Mouse (Mus musculus): ENCODE data around the gene Gpr89.
A peak's percentile ranks its signal among the peaks of the same experiment; 100 is the strongest.

The Gpr89 gene

DNA sequence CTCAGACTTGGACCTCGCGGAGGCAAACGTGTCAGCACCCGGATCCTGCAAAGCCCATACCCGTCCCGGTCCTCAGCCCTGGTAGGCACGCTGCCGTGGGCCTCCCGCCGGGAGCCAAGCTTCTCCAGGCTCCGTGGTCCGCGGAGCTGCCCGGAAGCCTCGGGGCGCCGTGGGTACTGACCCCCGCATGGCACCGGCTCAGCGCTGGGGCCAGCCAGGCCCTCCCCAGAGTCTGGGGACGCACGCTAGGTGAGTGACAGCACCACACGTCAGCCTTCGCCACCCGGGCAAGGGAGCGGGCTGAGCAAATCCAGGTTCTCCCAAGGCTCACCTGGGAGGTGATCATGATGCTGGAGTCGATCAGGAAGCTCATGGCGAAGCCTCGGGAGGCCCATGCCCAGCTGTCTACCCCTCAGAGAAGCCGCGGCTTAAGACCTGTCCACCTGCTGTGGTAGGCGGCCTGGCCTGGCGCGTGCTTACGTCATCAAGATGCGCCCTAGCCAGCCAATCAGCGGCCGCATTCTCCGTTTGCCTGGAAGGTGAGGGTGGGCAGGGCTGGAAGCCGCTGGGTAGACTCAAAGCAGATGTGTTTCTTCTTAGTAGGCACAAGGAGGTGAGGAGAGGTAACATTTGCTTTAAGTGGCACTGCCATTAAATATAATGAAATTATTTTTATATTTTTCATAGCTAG lies at the start of gene Gpr89:
Gene Gpr89, minus strand, starts transcription at position 496 of the 691 bp plus-strand sequence.
- peak; percentile 89 to 93 for DNase-seq (ENCODE audit: low spot score in 2 of 2)

DNA sequence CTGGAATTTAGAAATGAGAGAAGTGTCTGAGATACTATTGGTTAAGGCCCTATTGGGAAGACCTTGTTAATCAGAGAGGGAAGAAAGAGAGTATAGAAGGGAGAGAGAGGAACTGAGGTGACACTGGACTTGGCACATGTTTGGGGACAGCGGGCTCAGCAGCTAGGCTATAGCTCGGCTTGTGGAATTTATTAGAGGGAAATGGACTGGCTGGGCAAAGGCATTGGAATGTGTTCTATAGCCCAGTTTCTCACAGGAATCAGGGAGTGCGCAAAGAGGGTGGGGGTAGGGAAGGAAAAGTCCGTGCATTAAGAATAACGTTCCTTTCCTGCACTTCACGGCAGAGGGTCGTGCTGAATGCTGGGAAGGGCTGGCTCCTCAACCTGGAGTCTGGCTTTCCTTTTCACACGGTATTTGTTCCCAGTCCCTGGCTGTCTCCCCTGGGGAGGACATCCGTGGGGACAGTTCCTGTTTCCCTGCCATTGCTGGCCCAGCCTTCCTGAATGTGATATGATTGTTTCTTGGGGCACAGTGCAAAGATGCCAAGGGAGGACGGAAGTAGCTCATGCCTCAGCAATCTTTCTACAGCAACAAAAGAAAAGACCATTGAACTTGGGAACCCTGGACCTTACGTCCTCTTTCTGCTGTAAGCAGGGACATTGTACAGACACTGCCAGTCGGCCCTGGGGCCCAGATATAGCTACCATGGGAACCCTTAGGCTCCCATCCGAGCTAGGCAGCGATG lies 48.5 kb upstream of the Gpr89 start:
- DNase-seq (ENCODE audit: low spot score in 2 of 2): no peak

- no peak for DNase-seq (ENCODE audit: low spot score in 2 of 2)
These were observed 37.6 kb upstream of the Gpr89 start for GRCm38 (mm10) chr3:96942706-96943105.

DNA sequence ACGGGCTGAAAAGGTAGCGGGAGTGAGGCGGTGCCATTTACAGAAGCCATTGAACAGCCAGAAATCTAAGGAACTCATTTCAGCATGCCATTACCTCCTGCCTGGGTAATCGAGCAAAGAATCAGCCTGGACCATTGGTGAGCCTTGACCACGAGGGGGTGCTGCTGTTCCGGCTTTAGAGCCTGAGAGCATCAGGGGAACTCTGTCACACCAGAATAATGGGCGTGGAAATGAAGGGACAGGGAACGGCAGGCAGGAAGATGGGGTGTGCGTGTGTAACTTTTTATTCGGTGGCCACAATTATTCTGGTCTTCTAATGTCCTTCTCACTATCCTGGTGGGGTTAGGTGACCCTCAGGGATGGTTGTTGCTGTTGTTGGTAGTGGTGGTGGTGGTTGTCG lies 33.6 kb upstream of the Gpr89 start:
- peak; percentile 77 to 82 for DNase-seq (ENCODE audit: low spot score in 2 of 2)

DNA sequence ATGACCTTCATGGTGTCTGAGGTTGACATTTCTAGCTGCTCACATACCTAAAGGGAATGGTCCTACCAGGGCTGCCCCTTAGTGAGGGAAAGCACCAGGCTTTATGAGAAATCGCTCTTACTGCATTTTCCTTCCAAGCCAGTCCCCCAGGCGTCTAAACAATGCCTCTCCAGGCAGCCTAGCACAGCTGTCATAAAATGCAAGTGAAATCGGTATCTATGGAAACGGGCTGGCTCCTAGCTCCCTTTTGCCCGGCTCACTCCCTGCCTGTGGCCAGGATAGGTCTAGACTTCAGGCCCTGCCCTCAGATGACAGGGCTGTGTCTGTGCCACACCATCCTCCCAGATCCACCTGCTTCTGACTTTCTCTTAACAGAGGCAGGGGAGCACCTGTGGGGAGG lies 32.5 kb upstream of the Gpr89 start:
- no peak for DNase-seq (ENCODE audit: low spot score in 2 of 2)

GRCm38 (mm10) chr3:96936241-96936640 lies 31.1 kb upstream of the Gpr89 start:
- no peak for DNase-seq (ENCODE audit: low spot score in 2 of 2)

GRCm38 (mm10) chr3:96931261-96931681 lies 26.1 kb upstream of the Gpr89 start:
- no peak for DNase-seq (ENCODE audit: low spot score in 2 of 2)

- no peak for DNase-seq (ENCODE audit: low spot score in 2 of 2)
These were observed 20.8 kb upstream of the Gpr89 start, which contains the start of gene Gja8 for GRCm38 (mm10) chr3:96925920-96926319. Gene Gja8 (minus strand): TSS chr3:96926020.

GRCm38 (mm10) chr3:96924631-96925030 lies 19.5 kb upstream of the Gpr89 start:
- DNase-seq (ENCODE audit: low spot score in 2 of 2): no peak

- no peak for DNase-seq (ENCODE audit: low spot score in 2 of 2)
These were observed 15.8 kb upstream of the Gpr89 start for GRCm38 (mm10) chr3:96920991-96921390.

DNA sequence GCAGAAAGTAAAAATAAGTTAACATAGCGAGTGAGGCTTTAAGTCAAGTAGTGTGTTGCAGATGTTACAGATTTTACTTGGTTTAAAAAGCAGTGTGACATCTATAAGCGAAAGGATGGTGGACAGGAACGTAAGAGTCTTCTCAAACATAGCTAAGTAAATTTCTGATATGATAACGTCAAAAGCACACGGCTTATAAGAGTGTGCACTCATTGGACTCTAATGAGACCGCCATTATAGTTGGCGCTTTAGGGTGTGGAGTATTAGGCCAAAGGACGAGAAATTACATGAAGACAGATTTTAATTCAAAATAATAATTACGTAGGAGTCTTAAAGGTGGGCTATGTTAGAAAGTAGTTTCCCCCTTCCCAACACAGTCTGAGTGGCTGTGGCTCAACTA lies 446 bp upstream of the Gpr89 start:
- no peak for DNase-seq (ENCODE audit: low spot score in 2 of 2)

- DNase-seq (ENCODE audit: low spot score in 2 of 2): no peak
These were observed 753 bp downstream of the Gpr89 start, which contains the start of gene Gja5 for GRCm38 (mm10) chr3:96904393-96904792. Gene Gja5 (plus strand): TSS chr3:96904693.

- no peak for DNase-seq (ENCODE audit: low spot score in 2 of 2)
These were observed 2.7 kb downstream of the Gpr89 start for GRCm38 (mm10) chr3:96902336-96902999.

- DNase-seq (ENCODE audit: low spot score in 2 of 2): no peak
These were observed 21.5 kb downstream of the Gpr89 start for GRCm38 (mm10) chr3:96883690-96884089.

- no peak for DNase-seq (ENCODE audit: low spot score in 2 of 2)
These were observed 22.9 kb downstream of the Gpr89 start for GRCm38 (mm10) chr3:96882061-96882849.

- DNase-seq (ENCODE audit: low spot score in 2 of 2): no peak
These were observed 23.6 kb downstream of the Gpr89 start for GRCm38 (mm10) chr3:96881557-96881956.

- no peak for DNase-seq (ENCODE audit: low spot score in 2 of 2)
These were observed 24.8 kb downstream of the Gpr89 start for GRCm38 (mm10) chr3:96880385-96880784.

GRCm38 (mm10) chr3:96879536-96879935 lies 25.6 kb downstream of the Gpr89 start:
- no peak for DNase-seq (ENCODE audit: low spot score in 2 of 2)

- no peak for DNase-seq (ENCODE audit: low spot score in 2 of 2)
These were observed 30.2 kb downstream of the Gpr89 start for GRCm38 (mm10) chr3:96874808-96875571.

DNA sequence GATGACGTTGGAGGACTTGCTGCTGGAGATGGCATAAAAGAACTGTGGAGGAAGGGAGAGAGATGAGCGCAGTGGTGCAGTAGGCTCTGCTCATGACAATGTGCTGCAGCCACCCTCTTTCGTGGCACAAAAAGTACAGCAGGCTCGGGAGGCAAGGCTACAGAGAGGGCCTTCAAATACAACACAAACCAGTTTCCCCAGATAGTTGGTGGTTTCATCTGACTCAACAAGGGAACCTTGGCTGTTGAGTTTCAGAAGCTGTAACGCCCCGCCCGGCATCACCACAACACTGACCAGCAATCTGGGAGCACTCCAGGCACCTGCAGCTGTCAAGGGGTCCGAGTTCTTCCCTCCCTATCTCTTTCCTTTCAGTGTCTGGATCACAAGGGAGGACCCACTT lies 32.6 kb downstream of the Gpr89 start:
- DNase-seq (ENCODE audit: low spot score in 2 of 2): no peak

- DNase-seq (ENCODE audit: low spot score in 2 of 2): no peak
These were observed 34.1 kb downstream of the Gpr89 start for GRCm38 (mm10) chr3:96871070-96871469.

Measured in urinary bladder, postnatal 36 days (tissue).